Mouse (Mus musculus): ENCODE measurements around the gene Adamtsl1.

Gene Adamtsl1

DNA sequence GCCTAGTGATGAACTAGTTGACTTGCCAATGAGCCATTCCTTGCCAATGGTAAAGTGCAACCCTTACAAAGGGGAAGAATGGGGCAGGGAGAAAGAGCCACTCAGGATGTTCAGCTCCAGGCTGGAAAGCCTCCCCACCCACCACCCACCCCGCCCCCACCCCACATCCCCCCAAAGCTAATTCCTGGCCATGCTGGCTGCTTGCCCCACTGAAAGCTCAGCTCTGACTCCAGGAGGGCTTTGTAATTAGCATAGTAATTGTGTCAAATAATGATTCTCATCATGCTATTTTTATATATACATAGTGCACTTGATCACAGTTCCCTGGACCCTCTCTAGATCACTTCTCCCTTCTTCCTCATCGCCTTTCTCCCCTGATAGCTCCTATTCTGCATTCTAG is 798.4 kb downstream of the Adamtsl1 start:
- DNase-seq (ENCODE audit: low spot score in 2 of 2) = no peak

DNA sequence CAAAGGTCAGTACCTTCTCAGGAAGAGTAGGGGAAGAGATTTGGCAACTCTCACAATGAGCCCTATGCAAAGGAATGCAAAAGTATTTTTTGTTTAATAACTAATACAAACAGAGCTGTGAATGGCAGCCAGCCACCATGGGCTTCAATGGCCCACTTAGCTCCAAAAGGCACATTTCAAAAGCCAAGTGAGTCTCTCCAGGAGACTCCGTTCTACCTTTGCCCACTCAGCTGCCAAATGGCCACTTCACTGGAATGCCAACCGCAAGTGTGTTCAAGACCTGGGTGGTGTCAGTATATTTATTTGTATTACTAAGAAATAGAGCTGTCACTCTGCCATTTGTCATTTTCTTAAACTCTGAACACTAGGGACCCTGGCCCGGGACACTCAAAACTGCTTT is 800.5 kb downstream of the Adamtsl1 start:
- no peak for DNase-seq (ENCODE audit: low spot score in 2 of 2)

DNA sequence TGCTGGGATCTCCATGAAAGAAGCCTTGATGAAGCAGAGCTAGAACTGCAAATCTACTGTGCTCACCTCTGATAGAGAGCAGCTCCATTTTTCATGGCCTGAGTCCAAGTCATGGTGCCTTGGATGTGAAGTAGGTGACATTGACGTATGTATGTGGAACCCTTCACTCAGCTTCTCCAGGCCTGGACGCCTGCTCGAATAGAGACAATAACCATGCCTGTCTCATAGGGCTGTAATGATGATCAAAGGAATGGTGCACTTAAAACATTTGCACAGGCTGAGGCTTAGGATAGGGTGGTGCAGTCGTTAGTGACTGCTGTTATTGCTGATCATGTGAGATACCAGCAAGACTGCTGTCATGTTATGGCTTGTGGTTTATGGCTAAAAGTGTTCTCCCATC is 801.1 kb downstream of the Adamtsl1 start:
- no peak for DNase-seq (ENCODE audit: low spot score in 2 of 2)

DNA sequence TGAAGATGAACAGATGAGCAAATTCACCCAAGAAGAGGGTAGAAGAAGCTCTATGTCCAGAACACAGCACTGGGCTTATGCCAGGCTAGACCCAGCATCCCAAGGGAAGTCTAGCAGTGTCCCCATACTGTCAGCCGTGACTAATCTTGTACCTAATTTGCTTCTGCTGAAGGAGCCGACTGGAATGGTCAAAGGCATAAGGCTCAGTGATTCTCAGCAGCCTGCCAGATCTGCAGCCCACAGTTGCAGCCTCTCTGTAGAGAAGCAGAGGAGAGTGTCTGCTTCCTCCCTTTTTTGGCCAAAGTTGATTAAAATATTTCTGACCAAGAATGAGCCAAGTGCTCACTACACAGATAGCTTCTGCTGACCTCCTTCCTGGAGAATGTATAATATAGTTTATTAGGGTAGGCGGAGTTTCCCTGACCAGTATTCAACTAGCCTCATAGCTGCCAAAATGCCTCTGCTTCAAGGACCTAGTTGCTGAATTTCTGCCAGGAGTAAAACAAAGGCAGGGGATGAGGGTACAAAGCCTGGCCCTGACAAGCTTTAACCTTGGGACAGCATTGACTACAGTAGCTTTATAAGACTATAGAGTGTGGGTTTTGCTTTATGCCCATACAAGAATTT is 804.1 kb downstream of the Adamtsl1 start:
- no peak for DNase-seq (ENCODE audit: low spot score in 2 of 2)

GRCm38 (mm10) chr4:86325411-86325810 is 811.4 kb downstream of the Adamtsl1 start:
- DNase-seq (ENCODE audit: low spot score in 2 of 2) = no peak

DNA sequence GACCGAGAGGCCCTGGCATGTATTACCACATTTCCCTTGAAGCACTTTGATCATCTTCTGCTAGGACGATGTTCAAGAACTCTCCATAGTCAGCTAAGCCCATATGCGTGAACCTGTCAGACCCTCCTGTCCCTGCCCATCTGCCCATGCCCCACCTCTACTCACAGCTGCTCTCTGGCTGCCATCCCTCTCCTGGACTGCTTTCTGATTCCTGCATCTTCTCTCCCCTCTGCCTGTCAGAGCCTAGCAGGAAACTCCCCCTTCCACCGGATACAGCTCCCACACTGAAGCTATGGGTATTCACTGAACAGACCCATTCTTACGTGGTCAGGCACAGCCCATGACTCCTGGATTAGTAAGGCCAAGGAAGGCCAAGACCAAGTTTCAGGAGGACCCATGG is 812.0 kb downstream of the Adamtsl1 start:
- DNase-seq (ENCODE audit: low spot score in 2 of 2) = no peak

GRCm38 (mm10) chr4:86326638-86327037 is 812.7 kb downstream of the Adamtsl1 start:
- no peak for DNase-seq (ENCODE audit: low spot score in 2 of 2)

- DNase-seq (ENCODE audit: low spot score in 2 of 2) = no peak
These were observed 815.5 kb downstream of the Adamtsl1 start for GRCm38 (mm10) chr4:86329481-86329880.

DNA sequence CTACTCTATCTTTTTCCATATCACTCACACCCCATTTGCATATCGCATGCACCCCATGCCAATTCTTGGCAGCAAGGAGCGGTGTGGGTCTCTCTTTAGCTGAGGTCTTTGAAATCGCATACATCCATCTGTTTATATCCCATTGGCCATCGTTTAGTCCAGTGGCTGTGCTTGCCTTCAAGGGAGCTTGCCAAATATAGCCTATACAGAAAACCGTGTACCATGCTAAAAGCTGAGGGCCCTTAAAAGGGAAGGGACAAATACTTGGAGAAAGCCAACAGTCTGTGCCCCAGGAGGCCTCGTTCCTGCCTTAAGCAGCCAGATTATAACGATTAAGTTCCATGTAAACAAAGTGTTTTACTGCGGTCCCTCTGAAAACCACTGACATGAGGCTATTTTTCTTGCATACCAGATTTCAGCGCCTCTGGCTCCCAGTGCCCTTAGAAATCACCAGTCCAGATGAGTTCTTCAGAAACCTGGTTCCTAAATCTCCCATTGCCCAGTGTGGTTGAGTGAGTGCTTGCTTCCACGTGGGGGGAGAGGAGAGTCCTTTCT is 822.0 kb downstream of the Adamtsl1 start:
- no peak for DNase-seq (ENCODE audit: low spot score in 2 of 2)

- no peak for DNase-seq (ENCODE audit: low spot score in 2 of 2)
These were observed 823.3 kb downstream of the Adamtsl1 start for GRCm38 (mm10) chr4:86337216-86337765.

DNA sequence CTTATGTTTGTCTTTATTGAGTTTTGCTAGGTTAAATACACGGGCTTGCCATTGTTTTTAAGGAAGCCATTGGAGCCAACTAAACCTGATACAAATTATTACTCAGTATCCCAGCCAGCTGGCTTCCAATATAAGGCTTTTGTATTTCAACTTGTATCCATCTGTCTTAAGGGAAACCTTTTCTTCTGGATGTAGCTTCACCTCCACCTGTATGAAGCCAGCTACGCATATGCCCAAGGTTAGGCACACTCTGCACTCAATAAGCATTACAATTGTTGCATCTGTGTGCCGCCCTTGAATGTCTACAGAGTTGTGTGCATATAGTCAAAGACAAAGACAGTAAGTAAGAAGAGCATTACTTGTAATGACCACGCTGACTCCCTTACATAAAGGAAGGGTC is 835.4 kb downstream of the Adamtsl1 start:
- DNase-seq (ENCODE audit: low spot score in 2 of 2) = no peak

- DNase-seq (ENCODE audit: low spot score in 2 of 2) = no peak
These were observed 838.1 kb downstream of the Adamtsl1 start for GRCm38 (mm10) chr4:86352121-86352520.

DNA sequence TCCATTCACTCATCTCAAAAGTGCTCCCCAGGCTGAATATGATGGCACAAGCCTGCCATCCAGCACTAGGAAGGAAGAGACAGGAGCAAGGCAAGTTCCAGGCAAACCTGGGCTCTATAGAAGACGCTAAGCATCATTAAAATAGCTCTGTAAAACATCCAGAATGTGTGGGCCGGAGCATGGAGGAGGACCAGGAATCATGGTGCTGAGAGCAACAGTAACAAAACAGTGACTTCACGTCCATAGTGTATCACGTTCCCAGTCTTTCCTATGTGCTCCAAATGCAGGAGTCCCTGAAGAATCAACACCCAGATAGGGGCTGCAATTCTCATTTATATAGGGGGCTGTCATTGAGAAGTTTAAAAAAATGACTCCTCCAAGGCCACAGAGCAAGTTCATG is 839.6 kb downstream of the Adamtsl1 start:
- no peak for DNase-seq (ENCODE audit: low spot score in 2 of 2)

- no peak for DNase-seq (ENCODE audit: low spot score in 2 of 2)
These were observed 845.4 kb downstream of the Adamtsl1 start for GRCm38 (mm10) chr4:86359398-86359797.

- no peak for DNase-seq (ENCODE audit: low spot score in 2 of 2)
These were observed 855.1 kb downstream of the Adamtsl1 start for GRCm38 (mm10) chr4:86369055-86369454.

GRCm38 (mm10) chr4:86373166-86373565 is 859.2 kb downstream of the Adamtsl1 start:
- DNase-seq (ENCODE audit: low spot score in 2 of 2) = no peak

GRCm38 (mm10) chr4:86383124-86383523 is 869.2 kb downstream of the Adamtsl1 start:
- DNase-seq (ENCODE audit: low spot score in 2 of 2) = no peak

DNA sequence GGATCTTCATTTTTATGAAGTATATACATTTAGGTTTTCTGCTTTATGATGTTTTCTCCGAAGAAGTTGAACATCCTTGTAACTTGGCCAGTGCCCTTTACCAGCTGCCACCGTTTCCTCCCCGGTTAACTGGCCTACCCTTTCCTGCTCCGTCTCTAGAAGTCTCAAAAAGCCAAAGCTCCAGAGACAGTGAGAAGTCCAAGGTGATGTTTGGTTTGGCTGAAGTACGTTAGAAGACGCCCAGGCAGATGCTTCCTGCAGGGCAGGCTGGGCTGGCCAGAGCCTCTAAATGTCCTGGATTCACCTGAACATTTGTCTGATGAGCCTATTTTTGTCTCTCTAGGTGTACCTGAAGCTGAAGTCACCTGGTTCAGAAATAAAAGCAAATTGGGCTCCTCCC is 871.1 kb downstream of the Adamtsl1 start:
- DNase-seq (ENCODE audit: low spot score in 2 of 2) = no peak

- DNase-seq (ENCODE audit: low spot score in 2 of 2) = no peak
These were observed 874.5 kb downstream of the Adamtsl1 start for GRCm38 (mm10) chr4:86388430-86388829.

DNA sequence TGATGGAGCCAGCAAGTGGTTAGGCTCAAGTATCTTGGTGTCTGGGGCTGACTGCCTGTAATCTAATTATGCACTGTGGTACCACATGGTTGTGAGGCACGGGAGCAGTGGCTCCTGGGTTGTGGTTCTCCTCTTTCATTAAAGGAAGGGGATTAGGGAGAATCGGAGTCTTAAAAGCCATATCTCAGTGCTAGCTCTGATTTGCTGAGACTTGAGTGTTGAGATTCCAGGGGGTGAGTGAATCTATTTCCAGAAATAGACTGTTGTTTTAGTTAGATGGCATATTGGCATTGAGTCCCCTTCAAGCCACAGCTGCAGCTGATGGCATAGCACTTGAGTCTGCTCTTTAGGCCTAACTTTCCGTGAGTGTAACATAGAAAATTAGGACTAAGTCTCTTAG is 877.2 kb downstream of the Adamtsl1 start:
- DNase-seq (ENCODE audit: low spot score in 2 of 2) = no peak

GRCm38 (mm10) chr4:86395636-86396035 is 881.7 kb downstream of the Adamtsl1 start:
- no peak for DNase-seq (ENCODE audit: low spot score in 2 of 2)

DNA sequence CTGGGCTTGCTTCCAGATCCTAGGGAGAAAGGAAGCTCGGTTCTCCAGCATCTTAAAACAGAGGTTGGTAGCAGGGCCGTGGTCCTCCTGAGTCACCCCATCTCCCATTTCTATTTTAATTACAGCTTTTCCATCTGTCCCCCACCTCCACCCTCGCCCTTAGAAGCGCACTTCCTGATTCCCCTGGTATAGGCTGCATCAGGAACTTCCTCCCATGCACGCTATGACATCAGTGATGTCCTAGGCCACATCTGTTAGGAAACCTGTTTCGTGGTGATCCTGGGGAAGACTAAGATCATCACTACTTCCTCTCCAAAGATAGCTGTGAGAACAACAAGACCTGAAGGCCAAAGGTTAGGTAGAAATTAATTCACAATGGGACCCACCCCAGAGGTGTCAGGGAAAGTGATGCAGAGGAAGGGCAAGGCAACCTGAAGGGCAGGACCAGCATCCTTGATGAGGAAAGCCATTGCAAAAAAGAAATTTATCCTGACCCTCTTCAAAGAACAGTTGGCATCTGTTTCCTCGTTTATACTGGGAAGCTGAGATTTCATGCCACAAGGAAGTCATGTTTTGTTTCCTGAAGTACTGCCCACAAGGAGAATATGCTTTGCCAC is 882.8 kb downstream of the Adamtsl1 start:
- no peak for DNase-seq (ENCODE audit: low spot score in 2 of 2)

DNA sequence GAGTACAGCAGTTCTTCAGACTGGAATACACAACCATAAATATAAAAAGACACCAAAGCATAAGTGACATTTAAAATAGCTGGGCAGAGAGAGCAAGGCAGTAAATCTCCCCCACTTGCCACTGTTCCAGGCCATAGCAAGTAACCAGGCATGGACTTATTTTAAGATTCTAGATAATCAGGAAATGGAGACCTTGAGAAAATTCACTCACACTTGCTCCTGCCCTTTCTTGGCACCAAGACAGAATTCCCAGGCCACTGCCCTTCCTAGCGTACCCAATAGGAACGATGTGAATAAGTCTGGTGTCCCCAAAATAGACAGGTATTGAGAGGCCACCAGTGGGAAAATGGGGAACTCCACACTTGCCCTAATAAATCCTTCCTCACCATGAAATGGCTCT is 883.5 kb downstream of the Adamtsl1 start:
- no peak for DNase-seq (ENCODE audit: low spot score in 2 of 2)
